Mouse (Mus musculus) heart, postnatal 0 days (tissue): Measurements from ENCODE around the gene Zfhx3.

Experiments
- CTCF ChIP-seq: IDR thresholded peaks from 2 replicates; pipeline ENCODE4 v1.5.1; 2016; ENCODE audit warnings: antibody characterized with exemption, control low read depth, low read depth
- EP300 ChIP-seq: IDR thresholded peaks from 2 replicates; pipeline ENCODE4 v1.6.1; 2016; ENCODE audit warnings: antibody characterized with exemption, low read depth

DNA sequence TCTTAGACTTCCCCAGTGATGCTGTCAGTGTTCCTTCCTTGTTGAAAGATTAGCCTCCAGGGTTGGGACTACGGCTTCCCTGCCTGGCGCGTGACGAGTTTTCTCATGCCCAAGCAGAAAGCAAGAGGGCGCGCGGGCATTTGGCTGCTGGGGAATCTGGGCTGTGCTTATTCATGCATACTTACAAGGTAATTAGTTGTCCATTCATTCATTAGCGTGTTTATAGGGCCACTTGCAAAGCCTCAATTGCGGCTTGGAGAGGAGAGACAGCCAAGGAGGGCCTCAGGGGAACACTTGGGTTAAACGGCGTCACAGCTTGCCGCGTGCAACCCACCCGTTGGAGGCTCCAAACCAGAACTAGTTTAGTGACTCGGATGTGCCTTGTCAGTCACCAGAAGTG lies 44.2 kb downstream of the Zfhx3 start:
- TF ChIP-seq CTCF (no peak), EP300 (no peak)
